Mouse (Mus musculus): Measurements from ENCODE around the gene H3f3b. TPM values are rescaled to one million over a fixed set of nuclear protein-coding genes. Genes with fewer than 3 reads are reported as not detected.

H3f3b gene
- total RNA-seq (2021) = 10 to 100 TPM; 55.9 to 58.7 TPM
- long read RNA-seq, experiment 1, transcript H3f3b-201 (4 exons, 1,993 nt) = major isoform, 99 of 116 reads
- long read RNA-seq, experiment 1, partial matches to known transcripts = 2 of 116 reads
- long read RNA-seq, experiment 1, other reads (novel, unspliced or antisense) = 12 of 116 reads
- long read RNA-seq, experiment 2, transcript H3f3b-201 (4 exons, 1,993 nt) = major isoform, 121 of 129 reads
- long read RNA-seq, experiment 2, partial matches to known transcripts = 0 of 129 reads
- long read RNA-seq, experiment 2, other reads (novel, unspliced or antisense) = 8 of 129 reads

- no peak for TF ChIP-seq CTCF (IDR thresholded peaks at IDR 0.05)
- Histone ChIP-seq H3K27ac (peak within 1 kb of the TSS; percentile 49), H3K4me3 (no peak within 1 kb of the TSS)
- intact Hi-C loops (cut with DNase I) = no loop called here
- no peak for DNase-seq
These were observed at the start of gene H3f3b for GRCm38 (mm10) chr11:116027756-116028155. TSS of gene H3f3b (minus strand) at chr11:116027962.

- H3K4me3 ChIP-seq = no peak overlapping the region
- H3K27ac ChIP-seq = no peak overlapping the region
- DNase-seq = peak; percentile 16
- no peak for TF ChIP-seq CTCF (IDR thresholded peaks at IDR 0.05)
- intact Hi-C loops (cut with DNase I) = no loop called here
These were observed 49.1 kb upstream of the H3f3b start for GRCm38 (mm10) chr11:116076836-116077235.

- intact Hi-C loops (cut with DNase I) = no loop called here
- Histone ChIP-seq H3K27ac (no peak overlapping the region), H3K4me3 (no peak overlapping the region)
- no peak for TF ChIP-seq CTCF (IDR thresholded peaks at IDR 0.05)
- peak; percentile 20 for DNase-seq
These were observed 48.4 kb upstream of the H3f3b start for GRCm38 (mm10) chr11:116076266-116076540.

- no peak overlapping the region for H3K27ac ChIP-seq
- DNase-seq = peak; percentile 17
These were observed 47.9 kb upstream of the H3f3b start for GRCm38 (mm10) chr11:116075539-116076265.

GRCm38 (mm10) chr11:116074436-116074991 lies 46.8 kb upstream of the H3f3b start:
- intact Hi-C loops (cut with DNase I) = no loop called here
- peak; percentile 12 for DNase-seq
- Histone ChIP-seq H3K27ac (no peak overlapping the region), H3K4me3 (no peak overlapping the region)
- TF ChIP-seq CTCF (IDR thresholded peaks at IDR 0.05) = no peak

More at GRCm38 (mm10) chr11:116075539-116076265, 47.9 kb upstream of the H3f3b start:
- H3K4me3 ChIP-seq = no peak overlapping the region
- intact Hi-C loops (cut with DNase I) = no loop called here
- no peak for TF ChIP-seq CTCF (IDR thresholded peaks at IDR 0.05)

GRCm38 (mm10) chr11:116072608-116073007 lies 44.8 kb upstream of the H3f3b start:
- no peak overlapping the region for H3K27ac ChIP-seq
- peak; percentile 11 for DNase-seq
- TF ChIP-seq CTCF (IDR thresholded peaks at IDR 0.05) = no peak
- H3K4me3 ChIP-seq = no peak overlapping the region
- intact Hi-C loops (cut with DNase I) = no loop called here

GRCm38 (mm10) chr11:116071510-116071909 lies 43.7 kb upstream of the H3f3b start:
- TF ChIP-seq CTCF (IDR thresholded peaks at IDR 0.05) = peak; percentile 45
- H3K27ac ChIP-seq = no peak overlapping the region
- no peak overlapping the region for H3K4me3 ChIP-seq
- peak; percentile 22 for DNase-seq
- intact Hi-C loops (cut with DNase I) = no loop called here

- H3K27ac ChIP-seq = no peak overlapping the region
- intact Hi-C loops (cut with DNase I) = no loop called here
- no peak overlapping the region for H3K4me3 ChIP-seq
- DNase-seq = no peak
- no peak for TF ChIP-seq CTCF (IDR thresholded peaks at IDR 0.05)
These were observed 37.6 kb upstream of the H3f3b start for GRCm38 (mm10) chr11:116065345-116065744.

GRCm38 (mm10) chr11:116064187-116064867 lies 36.6 kb upstream of the H3f3b start:
- no peak for TF ChIP-seq CTCF (IDR thresholded peaks at IDR 0.05)
- no peak for DNase-seq
- intact Hi-C loops (cut with DNase I) = no loop called here
- H3K27ac ChIP-seq = no peak overlapping the region
- H3K4me3 ChIP-seq = no peak overlapping the region

GRCm38 (mm10) chr11:116063562-116063961 lies 35.8 kb upstream of the H3f3b start:
- Histone ChIP-seq H3K27ac (no peak overlapping the region), H3K4me3 (no peak overlapping the region)
- no peak for DNase-seq
- intact Hi-C loops (cut with DNase I) = loop anchor here (2.0 kb wide), 1 partner anchor 27 kb away; no protein-coding TSS in a partner anchor
- TF ChIP-seq CTCF (IDR thresholded peaks at IDR 0.05) = no peak

- DNase-seq = no peak
- TF ChIP-seq CTCF (IDR thresholded peaks at IDR 0.05) = no peak
- Histone ChIP-seq H3K4me3 (no peak overlapping the region), H3K27ac (no peak overlapping the region)
- intact Hi-C loops (cut with DNase I) = loop anchor here (2.0 kb wide), 1 partner anchor 26 kb away; no protein-coding TSS in a partner anchor
These were observed 34.8 kb upstream of the H3f3b start for GRCm38 (mm10) chr11:116062521-116062920.

GRCm38 (mm10) chr11:116061641-116062415 lies 34.1 kb upstream of the H3f3b start:
- TF ChIP-seq CTCF (IDR thresholded peaks at IDR 0.05) = no peak
- H3K27ac ChIP-seq = no peak overlapping the region
- intact Hi-C loops (cut with DNase I) = loop anchor here (2.0 kb wide), 1 partner anchor 25 kb away; no protein-coding TSS in a partner anchor
- DNase-seq = no peak
- no peak overlapping the region for H3K4me3 ChIP-seq

Data from gastrocnemius, adult 2 months (tissue).